In the genomic region with DNA sequence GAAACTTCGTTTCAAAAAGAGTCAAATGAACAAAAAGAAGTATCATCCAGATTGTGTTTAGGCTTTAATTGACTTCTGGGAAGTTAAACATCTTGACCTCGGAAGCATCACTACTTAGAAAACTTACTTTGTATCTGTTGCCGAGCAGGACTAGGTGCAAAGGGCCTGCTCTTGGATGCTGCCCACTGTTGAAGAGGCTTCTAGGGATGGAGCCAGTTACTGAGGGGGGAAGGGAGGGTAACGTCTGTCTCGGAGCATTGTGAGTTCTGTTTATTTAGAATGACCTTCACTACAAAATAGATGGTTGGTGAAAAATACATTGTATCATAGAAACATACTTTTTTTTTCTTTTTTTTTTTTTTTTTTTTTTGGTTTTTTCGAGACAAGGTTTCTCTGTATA, we compare ENCODE assay signal across 25 mouse cellular contexts.
"Had no signal": no experiment of that assay in that cellular context is flagged by ENCODE, and none has a peak within 500 bp of the region (broad histone marks: within the 10 kb centered on the region; RNA-seq: fewer than 3 reads in every experiment).

No protein-coding gene starts in this region.

- H3K27me3 ChIP-seq: heart, embryonic 13.5 days; heart, embryonic 15.5 days; hindbrain, embryonic 13.5 days; hindbrain, embryonic 15.5 days; kidney, embryonic 15.5 days; limb, embryonic 13.5 days; limb, embryonic 15.5 days had no signal

- H3K9ac ChIP-seq: forebrain, postnatal 0 days; heart, embryonic 13.5 days; heart, embryonic 15.5 days; hindbrain, embryonic 13.5 days; hindbrain, embryonic 15.5 days; kidney, embryonic 15.5 days; limb, embryonic 13.5 days; limb, embryonic 15.5 days had no signal

- H3K27ac ChIP-seq: heart, adult 2 months; heart, embryonic 10.5 days; heart, embryonic 13.5 days; heart, embryonic 15.5 days; hindbrain, embryonic 13.5 days; hindbrain, embryonic 15.5 days; hindbrain, postnatal 0 days; kidney, embryonic 15.5 days; kidney, postnatal 0 days; limb, embryonic 13.5 days; limb, embryonic 15.5 days had no signal

- ATAC-seq: forebrain, postnatal 0 days; hindbrain, postnatal 0 days; intestine, embryonic 16.5 days had no signal

- H3K36me3 ChIP-seq: heart, embryonic 15.5 days; hindbrain, embryonic 13.5 days; hindbrain, embryonic 15.5 days had no signal

- DNase-seq: forebrain, postnatal 0 days; gastrocnemius, postnatal 14 days; gastrocnemius, postnatal 36 days; heart, adult 2 months; heart, postnatal 36 days; kidney, adult 11 months; kidney, adult 2 months; kidney, adult 9 months; kidney, postnatal 14 days; kidney, postnatal 36 days; layer of hippocampus, adult 9-11 months; layer of hippocampus, postnatal 36 days; left cerebral cortex, postnatal 4 days had no signal

- H3K4me2 ChIP-seq: heart, embryonic 13.5 days; heart, embryonic 15.5 days; hindbrain, embryonic 13.5 days; hindbrain, embryonic 15.5 days; kidney, embryonic 15.5 days; limb, embryonic 13.5 days; limb, embryonic 15.5 days; liver, embryonic 11.5 days had no signal

- H3K9me3 ChIP-seq: heart, embryonic 10.5 days; heart, embryonic 13.5 days; heart, embryonic 15.5 days; hindbrain, embryonic 13.5 days; hindbrain, embryonic 15.5 days; kidney, embryonic 15.5 days; limb, embryonic 13.5 days; limb, embryonic 15.5 days had no signal

- H3K4me3 ChIP-seq: heart, adult 2 months; heart, embryonic 10.5 days; heart, embryonic 13.5 days; heart, embryonic 15.5 days; hindbrain, embryonic 13.5 days; hindbrain, embryonic 15.5 days; kidney, embryonic 15.5 days; limb, embryonic 13.5 days; limb, embryonic 15.5 days had no signal
